Mouse (Mus musculus) inflammation-experienced regulatory T-cells (primary cell): ENCODE results near the gene Abcc8. TPM values are rescaled to one million over a fixed set of nuclear protein-coding genes. Genes with fewer than 3 reads are reported as not detected.

Experiments
- polyA plus RNA-seq, 2 experiments: library from polyadenylated mRNA; unstranded; fragments of 100-300 nt; shearing (Covaris generic); gene quantifications; one replicate each; pipeline ENCODE4 v1.2.1; 2017

Gene Abcc8
- 1 to 10 TPM in 1 of 2 experiments, under 1 TPM in 1; 0.23 to 1.7 TPM for polyA plus RNA-seq

GRCm38 (mm10) chr7:46179431-46180275 lies at the start of gene Abcc8:
Gene Abcc8, minus strand, starts transcription at chr7:46180033.

DNA sequence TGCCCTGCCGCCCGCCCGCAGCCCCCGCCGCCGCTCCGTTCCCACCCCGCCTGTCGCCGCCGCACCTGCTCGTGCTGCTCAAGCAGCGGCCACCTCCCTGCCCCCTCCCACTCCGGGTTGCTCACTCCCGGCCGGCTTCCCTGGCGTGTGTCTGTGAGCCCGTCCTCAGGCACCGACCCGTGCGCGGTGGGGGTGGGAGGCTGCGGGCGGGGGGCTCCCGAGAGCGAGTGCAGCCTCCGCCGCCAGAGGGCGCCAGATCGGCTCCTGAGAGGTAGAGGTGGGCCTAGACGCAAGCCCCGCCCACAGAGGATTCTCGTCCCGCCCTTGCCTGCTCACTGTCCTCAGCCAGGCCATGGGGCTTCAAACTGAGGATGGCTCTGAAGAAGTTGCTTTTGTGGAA lies 79.3 kb downstream of the Abcc8 start, which contains the start of gene Kcnj11:
Gene Kcnj11 (minus strand): TSS at position 202 of the 400 bp plus-strand sequence.

Other genes with a start within 250 kb of the Abcc8 start
- under 1 TPM in 1 of 2 experiments, not detected in 1; 0.21 TPM for gene Abcc6, start 149.7 kb downstream of the Abcc8 start, polyA plus RNA-seq
- 10 to 100 TPM; 35.1 to 42.9 TPM for gene Nomo1, start 146.3 kb downstream of the Abcc8 start, polyA plus RNA-seq
- not detected for gene Kcnj11, start 79.3 kb downstream of the Abcc8 start, polyA plus RNA-seq
- gene Ush1c, start 58.5 kb upstream of the Abcc8 start, polyA plus RNA-seq: under 1 TPM in 1 of 2 experiments, not detected in 1; 0.27 TPM
- gene Otog, start 61.0 kb upstream of the Abcc8 start, polyA plus RNA-seq: under 1 TPM in 1 of 2 experiments, not detected in 1; 0.42 TPM
- gene Myod1, start 196.4 kb upstream of the Abcc8 start, polyA plus RNA-seq: not detected
- gene Kcnc1, start 216.5 kb upstream of the Abcc8 start, polyA plus RNA-seq: under 1 TPM in 1 of 2 experiments, not detected in 1; 0.41 TPM